Mouse (Mus musculus) CH12.LX (cell line): ENCODE measurements around the gene Prdm10. TPM values are rescaled to one million over a fixed set of nuclear protein-coding genes. Genes with fewer than 3 reads are reported as not detected.

Source experiments
- DNase-seq: peaks from one replicate; pipeline ENCODE4 v3.0.0-alpha.2; 2013; ENCODE audit errors: extremely low read depth
- H3K27ac ChIP-seq: 2 replicates; pipeline ENCODE4 v1.5.1; 2012; ENCODE audit warnings: low read depth, mild to moderate bottlenecking, control low read depth, moderate library complexity; ENCODE audit not compliant: insufficient read depth
- H3K27me3 ChIP-seq: replicated peaks from 2 replicates; pipeline ENCODE3; 2012; ENCODE audit warnings: inconsistent platforms
- H3K36me3 ChIP-seq, 2 experiments: replicated peaks in 1 of 2; 2 replicates each; pipeline versions ENCODE3 to v1.6.1; 2012; ENCODE audit warnings: inconsistent platforms in 1 of 2, low read length in 1 of 2, mild to moderate bottlenecking in 1 of 2, mixed read lengths in 1 of 2, moderate library complexity in 1 of 2; ENCODE audit not compliant: control insufficient read depth in 1 of 2, insufficient read depth in 1 of 2
- H3K4me1 ChIP-seq, 2 experiments: 2 replicates each; pipeline ENCODE4 v1.6.1; 2012; ENCODE audit warnings: inconsistent platforms in 1 of 2, moderate library complexity in 1 of 2; ENCODE audit not compliant: insufficient read depth in 2 of 2, control insufficient read depth in 1 of 2
- H3K4me2 ChIP-seq: 2 replicates; pipeline ENCODE4 v1.6.1; 2012; ENCODE audit warnings: low read depth, mild to moderate bottlenecking, control low read depth; ENCODE audit not compliant: poor library complexity, insufficient read depth, severe bottlenecking
- H3K4me3 ChIP-seq, 3 experiments: fragments of 150-350 bp in 1 of 3; sonication (generic) in 1 of 3; replicated peaks in 1 of 3; 2 replicates each; pipeline versions ENCODE3 to v1.5.1; 2011 to 2012; ENCODE audit warnings: low read depth in 2 of 3, low read length in 2 of 3, mild to moderate bottlenecking in 2 of 3, moderate library complexity in 2 of 3, control low read depth in 1 of 3, improper control_type of control experiment in 1 of 3, inconsistent platforms in 1 of 3, mixed read lengths in 1 of 3; ENCODE audit not compliant: poor library complexity in 1 of 3
- H3K79me2 ChIP-seq: replicated peaks from 2 replicates; pipeline ENCODE4 v1.6.1; 2012; ENCODE audit warnings: mild to moderate bottlenecking, moderate library complexity; ENCODE audit not compliant: control insufficient read depth, poor library complexity, insufficient read depth, severe bottlenecking; ENCODE audit errors: extremely low read depth
- H3K9ac ChIP-seq: 2 replicates; pipeline ENCODE4 v1.6.1; 2012; ENCODE audit warnings: low read depth, mild to moderate bottlenecking, control low read depth, moderate library complexity; ENCODE audit not compliant: insufficient read depth
- H3K9me3 ChIP-seq: replicated peaks from 2 replicates; pipeline ENCODE3; 2012; ENCODE audit warnings: low read length, inconsistent platforms, mixed read lengths
- CHD1 ChIP-seq: IDR thresholded peaks from 2 replicates; pipeline ENCODE4 v1.6.1; 2012; ENCODE audit warnings: low read depth, low read length, improper control_type of control experiment, inconsistent platforms
- CTCF ChIP-seq, 2 experiments: IDR thresholded peaks in 1 of 2; conservative IDR thresholded peaks in 1 of 2; 2 replicates each; pipeline ENCODE4 v1.5.1; 2011 to 2012; ENCODE audit warnings: low read depth in 2 of 2, low read length in 2 of 2, improper control_type of control experiment in 1 of 2, inconsistent platforms in 1 of 2, mild to moderate bottlenecking in 1 of 2, moderate library complexity in 1 of 2
- EP300 ChIP-seq: IDR thresholded peaks from 2 replicates; pipeline ENCODE4 v1.6.1; 2011; ENCODE audit warnings: low read length, improper control_type of control experiment
- ETS1 ChIP-seq: conservative IDR thresholded peaks from 2 replicates; pipeline ENCODE4 v1.6.1; 2012; ENCODE audit warnings: low read depth, mild to moderate bottlenecking, inconsistent platforms, low read length, improper control_type of control experiment, moderate library complexity
- IRF4 ChIP-seq: IDR thresholded peaks from 2 replicates; pipeline ENCODE4 v1.6.1; 2014; ENCODE audit warnings: low read depth, mild to moderate bottlenecking, inconsistent platforms, low read length, improper control_type of control experiment
- JUND ChIP-seq: conservative IDR thresholded peaks from 2 replicates; pipeline ENCODE4 v1.6.1; 2011; ENCODE audit warnings: low read depth, low read length, improper control_type of control experiment
- MAX ChIP-seq: IDR thresholded peaks from 2 replicates; pipeline ENCODE4 v1.6.1; 2011; ENCODE audit warnings: low read length, improper control_type of control experiment
- MAZ ChIP-seq: IDR thresholded peaks from 2 replicates; pipeline ENCODE4 v1.6.1; 2012; ENCODE audit warnings: low read depth, mild to moderate bottlenecking, inconsistent platforms, low read length, improper control_type of control experiment, moderate library complexity
- MEF2A ChIP-seq: IDR thresholded peaks from 2 replicates; pipeline ENCODE4 v1.6.1; 2014; ENCODE audit warnings: low read depth, mild to moderate bottlenecking, inconsistent platforms, low read length, improper control_type of control experiment, borderline replicate concordance
- PAX5 ChIP-seq: IDR thresholded peaks from 2 replicates; pipeline ENCODE4 v1.6.1; 2012; ENCODE audit warnings: low read length, inconsistent platforms, mixed read lengths
- POLR2AphosphoS2 ChIP-seq: IDR thresholded peaks from 2 replicates; pipeline ENCODE4 v1.6.1; 2011; ENCODE audit warnings: low read depth, low read length, improper control_type of control experiment
- RCOR1 ChIP-seq: conservative IDR thresholded peaks from 2 replicates; pipeline ENCODE4 v1.6.1; 2012; ENCODE audit warnings: low read depth, mild to moderate bottlenecking, inconsistent platforms, low read length, improper control_type of control experiment
- TBP ChIP-seq: conservative IDR thresholded peaks from 2 replicates; pipeline ENCODE4 v1.6.1; 2011; ENCODE audit warnings: low read depth, low read length, improper control_type of control experiment
- TCF12 ChIP-seq: IDR thresholded peaks from 2 replicates; pipeline ENCODE4 v1.6.1; 2014; ENCODE audit warnings: low read depth, mild to moderate bottlenecking, inconsistent platforms, low read length, improper control_type of control experiment
- UBTF ChIP-seq: IDR thresholded peaks from 2 replicates; pipeline ENCODE4 v1.6.1; 2012; ENCODE audit warnings: low read depth, mild to moderate bottlenecking, inconsistent platforms, low read length, improper control_type of control experiment, moderate library complexity
- ZNF384 ChIP-seq: IDR thresholded peaks from 2 replicates; pipeline ENCODE4 v1.6.1; 2012; ENCODE audit warnings: low read depth, low read length, improper control_type of control experiment, inconsistent platforms
- dilution Hi-C: fragments of 300-500 bp; cut with MboI; formaldehyde crosslinking; loops from 2 replicates; pipeline ENCODE4 v1.14.3; 2020; ENCODE audit warnings: low sequenced_read_pairs; ENCODE audit not compliant: extremely low pct_unique_long_range_greater_than_20kb, extremely low pct_ligation_motif_present
- in situ Hi-C: fragments of 300-500 bp; cut with MboI; formaldehyde crosslinking; loops from 3 replicates; pipeline ENCODE4 v1.14.3; 2019; ENCODE audit warnings: low sequenced_read_pairs, low pct_ligation_motif_present, low pct_unique_long_range_greater_than_20kb, mixed read lengths
- polyA plus RNA-seq: library from polyadenylated mRNA; unstranded; fragments of >175 nt; gene quantifications from 2 replicates; pipeline ENCODE4 v1.2.1, GENCODE M21; 2012; ENCODE audit warnings: low read depth; ENCODE audit not compliant: insufficient read length
- total RNA-seq, 2 experiments: library from RNA; depleted of rRNA; stranded (reverse); fragments of 300-350 nt in 1 of 2; fragments of >200 nt in 1 of 2; gene quantifications; 2 replicates each; pipeline ENCODE4 v1.2.3; 2012 to 2014

Prdm10 gene
- total and polyA plus RNA-seq, 3 experiments: 4.5 to 6.7 (median 4.7) TPM

- H3K4me1 ChIP-seq: peaks cover 0 to 13% of the 10 kb centered on the region in 2 experiments; a peak in 1 of 4 replicates
- no peak overlapping the region for H3K4me3 ChIP-seq
- in situ Hi-C loops: no loop called here
- dilution Hi-C loops: no loop called here
- DNase-seq: no peak
- no peaks in the 10 kb centered on the region for H3K9me3 ChIP-seq
- no peak overlapping the region for H3K9ac ChIP-seq
- no peaks in the 10 kb centered on the region for H3K79me2 ChIP-seq
- no peaks in the 10 kb centered on the region for H3K27me3 ChIP-seq
- H3K27ac ChIP-seq: no peak overlapping the region
- no peaks in the 10 kb centered on the region for H3K36me3 ChIP-seq
- no peak overlapping the region for H3K4me2 ChIP-seq
- TF ChIP-seq POLR2AphosphoS2 (no peak), MEF2A (no peak), IRF4 (no peak)
- TF ChIP-seq, all 38 proteins: peak for 0
Measured at GRCm38 (mm10) chr9:31272160-31272559, 8.2 kb upstream of the Prdm10 start.

- Histone ChIP-seq H3K4me1 (peaks cover 0 to 29% of the 10 kb centered on the region in 2 experiments; a peak in 2 of 4 replicates), H3K9ac (no peak overlapping the region)
Measured at GRCm38 (mm10) chr9:31278651-31279050, 1.7 kb upstream of the Prdm10 start.

GRCm38 (mm10) chr9:31279306-31279705 is 1.0 kb upstream of the Prdm10 start:
- dilution Hi-C loops: no loop called here
- Histone ChIP-seq H3K4me2 (peak overlapping the region; percentile 59), H3K9me3 (no peaks in the 10 kb centered on the region), H3K79me2 (no peaks in the 10 kb centered on the region), H3K27ac (peak overlapping the region; percentile 80), H3K36me3 (peaks cover 0 to 5% of the 10 kb centered on the region in 2 experiments), H3K27me3 (no peaks in the 10 kb centered on the region), H3K4me3 (peak overlapping the region; percentile 79 to 82 (median 79)), H3K9ac (peak overlapping the region; percentile 75), H3K4me1 (peaks cover 0 to 33% of the 10 kb centered on the region in 2 experiments; a peak in 2 of 4 replicates)
- in situ Hi-C loops: no loop called here
- TF ChIP-seq MEF2A: no peak
- no peak for TF ChIP-seq EP300
- no peak; the same call in 1 of the 2 replicates for TF ChIP-seq TBP
- TF ChIP-seq UBTF: no peak
- TF ChIP-seq ZNF384: no peak
- TF ChIP-seq JUND: no peak
- TF ChIP-seq MAZ: no peak
- no peak for TF ChIP-seq PAX5
- no peak for TF ChIP-seq CTCF (conservative IDR thresholded peaks at IDR 0.05 in 1 of 2, IDR thresholded peaks at IDR 0.05 in 1 of 2; ENCODE audit: low read depth in 2 of 2, low read length in 2 of 2)
- no peak for DNase-seq

More at GRCm38 (mm10) chr9:31278651-31279050, 1.7 kb upstream of the Prdm10 start:
- Histone ChIP-seq H3K4me3 (no peak overlapping the region), H3K27me3 (no peaks in the 10 kb centered on the region), H3K79me2 (no peaks in the 10 kb centered on the region), H3K9me3 (no peaks in the 10 kb centered on the region), H3K36me3 (peaks cover 0 to 5% of the 10 kb centered on the region in 2 experiments), H3K4me2 (no peak overlapping the region), H3K27ac (no peak overlapping the region)
- DNase-seq: no peak
- TF ChIP-seq IRF4: no peak
- no peak for TF ChIP-seq CHD1
- TF ChIP-seq RCOR1: no peak
- TF ChIP-seq TCF12: no peak
- no peak for TF ChIP-seq ETS1
- no peak for TF ChIP-seq MAX
- in situ Hi-C loops (no loop called here), dilution Hi-C loops (no loop called here)
